Mouse (Mus musculus) hindbrain, postnatal 0 days (tissue): ENCODE results near the gene Hmgcl. TPM values are rescaled to one million over a fixed set of nuclear protein-coding genes. Genes with fewer than 3 reads are reported as not detected.

Experiments used
- ATAC-seq: fragments of 200-750 bp; cut with Nextera tagmentation; 2 replicates; pipeline ENCODE4 v1.8.0; 2017; ENCODE audit warnings: mild to moderate bottlenecking, moderate TSS enrichment, moderate library complexity
- DNase-seq: peaks from one replicate; pipeline ENCODE4 v3.0.0-alpha.2; 2015; ENCODE audit warnings: low spot score
- H3K27ac ChIP-seq: fragments of 300-500 bp; sonication (generic); 2 replicates; pipeline ENCODE4 v1.5.1; 2014; ENCODE audit warnings: mild to moderate bottlenecking
- H3K27me3 ChIP-seq: fragments of 300-500 bp; sonication (generic); 2 replicates; pipeline ENCODE4 v1.6.1; 2014; ENCODE audit warnings: low read length, mixed read lengths; ENCODE audit not compliant: insufficient read depth
- H3K36me3 ChIP-seq: fragments of 300-500 bp; sonication (generic); 2 replicates; pipeline ENCODE4 v1.6.1; 2014; ENCODE audit warnings: low read length, mixed read lengths; ENCODE audit not compliant: insufficient read depth
- H3K4me1 ChIP-seq: fragments of 300-500 bp; sonication (generic); 2 replicates; pipeline ENCODE4 v1.6.1; 2014; ENCODE audit warnings: antibody characterized with exemption, low read length, mixed read lengths; ENCODE audit not compliant: insufficient read depth
- H3K4me2 ChIP-seq: fragments of 300-500 bp; sonication (generic); 2 replicates; pipeline ENCODE4 v1.6.1; 2014; ENCODE audit warnings: low read depth, mild to moderate bottlenecking, low read length, moderate library complexity, mixed read lengths
- H3K4me3 ChIP-seq: fragments of 300-500 bp; sonication (generic); 2 replicates; pipeline ENCODE4 v1.5.1; 2014; ENCODE audit warnings: low read length
- H3K9ac ChIP-seq: fragments of 300-500 bp; sonication (generic); replicated peaks from 2 replicates; pipeline ENCODE4 v1.6.1; 2014; ENCODE audit warnings: mild to moderate bottlenecking, low read length, moderate library complexity, mixed read lengths
- H3K9me3 ChIP-seq: fragments of 300-500 bp; sonication (generic); 2 replicates; pipeline ENCODE4 v1.6.1; 2016; ENCODE audit warnings: low read length, mixed read lengths
- CTCF ChIP-seq: IDR thresholded peaks from 2 replicates; pipeline ENCODE4 v1.5.1; 2016; ENCODE audit warnings: antibody characterized with exemption, control low read depth, low read depth
- WGBS: fragments of 180-500 bp; shearing (Covaris S2); extraction: QIAGEN DNeasy Blood & Tissue Kit; methylation state at CpG from one replicate; pipeline ENCODE4 v1.1.7; 2014; 5-methylcytosine and 5-hydroxymethylcytosine counted together
- polyA plus RNA-seq: library from polyadenylated mRNA; unstranded; fragments of >200 nt; fragmentation: Nextera tagmentation; extraction: Ambion mirVana; gene quantifications from 2 replicates; pipeline ENCODE4 v1.2.1, GENCODE M21; 2015
- total RNA-seq: library from RNA; depleted of rRNA; stranded (reverse); fragments of >200 nt; gene quantifications from 2 replicates; pipeline ENCODE4 v1.2.3, GENCODE M21; 2014

Hmgcl gene
- total and polyA plus RNA-seq, 2 experiments from 2014 or later: 38.6 to 55.0 TPM

GRCm38 (mm10) chr4:135920304-135921241 is 25.7 kb upstream of the Hmgcl start, which contains the start of gene Fuca1:
Gene Fuca1, plus strand, starts transcription at chr4:135920735.
- Histone ChIP-seq H3K27ac (peak within 1 kb of the TSS; percentile 80), H3K4me2 (peak within 1 kb of the TSS; percentile 88), H3K9ac (peak within 1 kb of the TSS; percentile 62), H3K4me3 (peak within 1 kb of the TSS; percentile 51), H3K36me3 (peaks cover 1% of the 10 kb centered on the region; the same call in 1 of the 2 replicates), H3K4me1 (peaks cover 5% of the 10 kb centered on the region; the same call in 1 of the 2 replicates), H3K27me3 (no peaks in the 10 kb centered on the region), H3K9me3 (no peaks in the 10 kb centered on the region)
- WGBS: 2% methylated on average over 60 of the region's 60 CpGs
- peak; percentile 98 for DNase-seq
- ATAC-seq: peak; percentile 99
- peak; percentile 76 for TF ChIP-seq CTCF

- Histone ChIP-seq H3K27ac (peak overlapping the region; percentile 80), H3K9ac (peak overlapping the region; percentile 62), H3K4me2 (peak overlapping the region; percentile 88), H3K4me3 (peak overlapping the region; percentile 51), H3K9me3 (no peaks in the 10 kb centered on the region), H3K27me3 (no peaks in the 10 kb centered on the region), H3K4me1 (peaks cover 5% of the 10 kb centered on the region; the same call in 1 of the 2 replicates), H3K36me3 (peaks cover 7% of the 10 kb centered on the region; the same call in 1 of the 2 replicates)
- WGBS: 3% methylated on average over 26 of the region's 26 CpGs
- DNase-seq (peak; percentile 62), ATAC-seq (no peak)
- TF ChIP-seq CTCF: no peak
Measured at GRCm38 (mm10) chr4:135921257-135922120, 24.8 kb upstream of the Hmgcl start.

GRCm38 (mm10) chr4:135922190-135922589 is 24.1 kb upstream of the Hmgcl start:
- peaks cover 7% of the 10 kb centered on the region; the same call in 1 of the 2 replicates for H3K36me3 ChIP-seq
- WGBS: 82% methylated on average over 1 of the region's 1 CpGs
- DNase-seq (no peak), ATAC-seq (no peak)
- no peak for TF ChIP-seq CTCF
- H3K4me1 ChIP-seq: peaks cover 5% of the 10 kb centered on the region; the same call in 1 of the 2 replicates
- no peaks in the 10 kb centered on the region for H3K27me3 ChIP-seq
- peak overlapping the region; percentile 51; the same call in 1 of the 2 replicates for H3K4me3 ChIP-seq
- H3K27ac ChIP-seq: 0 out of 2 replicates have a peak overlapping the region, but pooled peaks have one; percentile 80
- no peaks in the 10 kb centered on the region for H3K9me3 ChIP-seq
- H3K4me2 ChIP-seq: peak overlapping the region; percentile 88
- H3K9ac ChIP-seq: no peak overlapping the region

- 85% methylated on average over 2 of the region's 2 CpGs for WGBS
- Histone ChIP-seq H3K9me3 (no peaks in the 10 kb centered on the region), H3K4me2 (no peak overlapping the region), H3K4me3 (no peak overlapping the region), H3K36me3 (peaks cover 7% of the 10 kb centered on the region; the same call in 1 of the 2 replicates), H3K27ac (no peak overlapping the region), H3K27me3 (no peaks in the 10 kb centered on the region), H3K4me1 (peaks cover 5% of the 10 kb centered on the region; the same call in 1 of the 2 replicates), H3K9ac (no peak overlapping the region)
- ATAC-seq: no peak
- no peak for TF ChIP-seq CTCF
- DNase-seq: no peak
Measured at GRCm38 (mm10) chr4:135924418-135924817, 21.8 kb upstream of the Hmgcl start.

- 70% methylated on average over 5 of the region's 5 CpGs for WGBS
- Histone ChIP-seq H3K9me3 (no peaks in the 10 kb centered on the region), H3K27me3 (no peaks in the 10 kb centered on the region), H3K36me3 (peaks cover 7% of the 10 kb centered on the region; the same call in 1 of the 2 replicates), H3K9ac (no peak overlapping the region), H3K27ac (no peak overlapping the region), H3K4me3 (no peak overlapping the region), H3K4me2 (no peak overlapping the region), H3K4me1 (peaks cover 5% of the 10 kb centered on the region; the same call in 1 of the 2 replicates)
- DNase-seq: no peak
- no peak for TF ChIP-seq CTCF
- ATAC-seq: no peak
Measured at GRCm38 (mm10) chr4:135925341-135925740, 20.9 kb upstream of the Hmgcl start.

GRCm38 (mm10) chr4:135926195-135926808 is 19.9 kb upstream of the Hmgcl start:
- Histone ChIP-seq H3K27me3 (no peaks in the 10 kb centered on the region), H3K4me3 (no peak overlapping the region), H3K4me2 (no peak overlapping the region), H3K9ac (no peak overlapping the region), H3K27ac (no peak overlapping the region), H3K4me1 (peaks cover 5% of the 10 kb centered on the region; the same call in 1 of the 2 replicates), H3K36me3 (peaks cover 13% of the 10 kb centered on the region; the same call in 1 of the 2 replicates), H3K9me3 (no peaks in the 10 kb centered on the region)
- ATAC-seq: no peak
- DNase-seq: no peak
- TF ChIP-seq CTCF: no peak
- 91% methylated on average over 10 of the region's 10 CpGs for WGBS
